Mouse (Mus musculus) left cerebral cortex, postnatal 10 days (tissue): Measurements from ENCODE around the gene Foxo4. TPM values are rescaled to one million over a fixed set of nuclear protein-coding genes. Genes with fewer than 3 reads are reported as not detected.

ENCODE experiments used
- DNase-seq, 2 experiments: peaks; one replicate each; pipeline ENCODE4 v3.0.0; 2021 to 2022; ENCODE audit warnings: low spot score in 2 of 2, mixed read lengths in 1 of 2; ENCODE audit errors: extremely low spot score in 1 of 2
- intact Hi-C: fragments of 180-260 bp; cut with DNase I; formaldehyde crosslinking; loops from one replicate; pipeline ENCODE4 v1.15.1; 2025
- total RNA-seq, 2 experiments: library from RNA; stranded (reverse); gene quantifications; 2 replicates each; pipeline ENCODE4 v1.2.3; 2021

Foxo4 gene
- total RNA-seq, 2 experiments from 2014 or later = 9.1 to 10.4 TPM

GRCm38 (mm10) chrX:101287543-101287942 lies 33.2 kb downstream of the Foxo4 start:
- intact Hi-C loops = loop anchor here (5.0 kb wide), 1 partner anchor 155 kb away; no protein-coding TSS in a partner anchor
- no peak for DNase-seq

- no peak for DNase-seq
- intact Hi-C loops = loop anchor here (5.0 kb wide), 1 partner anchor 156 kb away; no protein-coding TSS in a partner anchor
Measured at GRCm38 (mm10) chrX:101288432-101288831, 34.1 kb downstream of the Foxo4 start.

- intact Hi-C loops = loop anchor here (5.0 kb wide), 1 partner anchor 157 kb away; no protein-coding TSS in a partner anchor
Measured at GRCm38 (mm10) chrX:101289037-101289436, 34.7 kb downstream of the Foxo4 start.

GRCm38 (mm10) chrX:101290111-101290510 lies 35.8 kb downstream of the Foxo4 start:
- DNase-seq = no peak

More at GRCm38 (mm10) chrX:101289037-101289436, 34.7 kb downstream of the Foxo4 start:
- DNase-seq = no peak

GRCm38 (mm10) chrX:101299055-101299454 lies 44.7 kb downstream of the Foxo4 start, which contains the start of gene Nlgn3:
Gene Nlgn3 (plus strand): TSS chrX:101299168.
- peak in 1 of 2 experiments; percentile 67 for DNase-seq
- intact Hi-C loops = no loop called here

More at GRCm38 (mm10) chrX:101290111-101290510, 35.8 kb downstream of the Foxo4 start:
- intact Hi-C loops = no loop called here

GRCm38 (mm10) chrX:101299473-101300426 lies 45.4 kb downstream of the Foxo4 start:
- intact Hi-C loops = loop anchor here (2.0 kb wide), 1 partner anchor 31 kb away; no protein-coding TSS in a partner anchor
- DNase-seq = peak in 1 of 2 experiments; percentile 59

- intact Hi-C loops = loop anchor here (2.0 kb wide), 1 partner anchor 30 kb away; no protein-coding TSS in a partner anchor
- DNase-seq = no peak
Measured at GRCm38 (mm10) chrX:101300427-101301030, 46.2 kb downstream of the Foxo4 start.

- intact Hi-C loops = loop anchor here (2.0 kb wide), 1 partner anchor 29 kb away; no protein-coding TSS in a partner anchor
- DNase-seq = no peak
Measured at GRCm38 (mm10) chrX:101301654-101302053, 47.3 kb downstream of the Foxo4 start.

- intact Hi-C loops = no loop called here
- DNase-seq = no peak
Measured at GRCm38 (mm10) chrX:101304646-101305045, 50.3 kb downstream of the Foxo4 start.

GRCm38 (mm10) chrX:101309299-101309698 lies 55.0 kb downstream of the Foxo4 start:
- no peak for DNase-seq
- intact Hi-C loops = no loop called here

Other genes starting within 250 kb of the Foxo4 start
- under 1 TPM in 1 of 2 experiments, not detected in 1; 0.11 TPM for gene Tex11, start 194.9 kb upstream of the Foxo4 start, total RNA-seq
- 10 to 100 TPM; 15.0 to 16.5 TPM for gene Slc7a3, start 168.5 kb upstream of the Foxo4 start, total RNA-seq
- 10 to 100 TPM; 64.2 to 64.3 TPM for gene Snx12, start 32.0 kb upstream of the Foxo4 start, total RNA-seq
- not detected for gene Gm614, start 9.5 kb downstream of the Foxo4 start, total RNA-seq
- gene Il2rg, start 13.7 kb downstream of the Foxo4 start, total RNA-seq = 1 to 10 TPM; 2.5 to 3.7 TPM
- gene Gm20489, start 14.5 kb downstream of the Foxo4 start, total RNA-seq = not detected
- gene Med12, start 19.5 kb downstream of the Foxo4 start, total RNA-seq = 10 to 100 TPM; 26.1 to 33.7 TPM
- 100 to 1,000 TPM; 226 to 229 TPM for gene Nlgn3, start 44.6 kb downstream of the Foxo4 start, total RNA-seq
- 1 to 10 TPM; 1.5 to 2.1 TPM for gene Gjb1, start 121.8 kb downstream of the Foxo4 start, total RNA-seq
- 100 to 1,000 TPM; 152 to 173 TPM for gene Zmym3, start 166.3 kb downstream of the Foxo4 start, total RNA-seq
- gene Nono, start 174.8 kb downstream of the Foxo4 start, total RNA-seq = 100 to 1,000 TPM; 154 to 163 TPM
- gene Itgb1bp2, start 194.6 kb downstream of the Foxo4 start, total RNA-seq = 1 to 10 TPM; 1.3 to 1.4 TPM